Mouse (Mus musculus) Patski (cell line): Measurements from ENCODE around the gene Canx. TPM values are rescaled to one million over a fixed set of nuclear protein-coding genes. Genes with fewer than 3 reads are reported as not detected.

ENCODE experiments used
- ATAC-seq: fragments of 100-300 bp; one replicate; pipeline ENCODE4 v1.8.0; 2021
- CTCF ChIA-PET: fragments of 350-600 bp; sonication (Branson Sonifier 250); formaldehyde crosslinking; loops from one replicate; lab custom pipeline; 2022; ENCODE audit warnings: inconsistent platforms; lab: Charles Lee
- POLR2A ChIA-PET: fragments of 350-600 bp; sonication (Branson Sonifier 250); formaldehyde crosslinking; loops from one replicate; lab custom pipeline; 2022; ENCODE audit warnings: antibody characterized with exemption, inconsistent platforms; lab: Charles Lee
- DNase-seq: peaks from one replicate; pipeline ENCODE4 v3.0.0-alpha.2; 2011; ENCODE audit warnings: low read depth, low spot score
- H3K27me3 ChIP-seq: fragments of 371-371 bp; one replicate; pipeline ENCODE4 v1.5.1; 2021
- CTCF ChIP-seq: fragments of 100-300 bp; IDR thresholded peaks from one replicate; pipeline ENCODE4 v1.5.1; 2021
- in situ Hi-C: fragments of 300-500 bp; cut with MboI; formaldehyde crosslinking; loops from 3 replicates; pipeline ENCODE4 v1.11.1; 2018; ENCODE audit warnings: low pct_unique_long_range_greater_than_20kb, mixed read lengths
- polyA plus RNA-seq: library from polyadenylated mRNA; unstranded; gene quantifications from one replicate; pipeline ENCODE4 v1.2.3, GENCODE M21; 2021

Canx gene
- polyA plus RNA-seq, 1 experiment from 2014 or later, result 801 TPM

GRCm38 (mm10) chr11:50336891-50337290 is 11.4 kb upstream of the Canx start:
- CTCF ChIA-PET, result no interaction called here
- TF ChIP-seq CTCF, result no peak
- DNase-seq (no peak), ATAC-seq (no peak)
- POLR2A ChIA-PET, result interaction anchor here (1.0 kb wide), 1 partner anchor 41 kb away, joined by 3 read pairs; no protein-coding TSS in a partner anchor
- in situ Hi-C loops, result no loop called here
- H3K27me3 ChIP-seq, result no peaks in the 10 kb centered on the region

GRCm38 (mm10) chr11:50336126-50336525 is 10.7 kb upstream of the Canx start:
- ATAC-seq (no peak), DNase-seq (no peak)
- no peaks in the 10 kb centered on the region for H3K27me3 ChIP-seq
- TF ChIP-seq CTCF, result no peak
- in situ Hi-C loops, result no loop called here
- POLR2A ChIA-PET, result interaction anchor here (0.9 to 1.4 kb wide), 2 partner anchors 10 to 44 kb away, joined by 3 to 4 read pairs; partner anchors contain the start of gene Maml1
- CTCF ChIA-PET, result interaction anchor here (0.9 to 2.7 kb wide), 4 partner anchors 9 to 29 kb away, joined by 3 to 12 read pairs (median 6); partner anchors contain the start of gene Cby3

GRCm38 (mm10) chr11:50333181-50333580 is 7.7 kb upstream of the Canx start:
- DNase-seq (no peak), ATAC-seq (no peak)
- CTCF ChIA-PET, result interaction anchor here (1.2 to 2.2 kb wide), 3 partner anchors 11 to 22 kb away, joined by 3 to 7 read pairs (median 3); no protein-coding TSS in a partner anchor
- TF ChIP-seq CTCF, result no peak
- POLR2A ChIA-PET, result interaction anchor here (0.6 kb wide), 1 partner anchor 557 kb away, joined by 3 read pairs; no protein-coding TSS in a partner anchor
- in situ Hi-C loops, result no loop called here
- no peaks in the 10 kb centered on the region for H3K27me3 ChIP-seq

- CTCF ChIA-PET, result interaction anchor here (0.7 to 1.3 kb wide), 3 partner anchors 14 to 23 kb away, joined by 3 read pairs; no protein-coding TSS in a partner anchor
- POLR2A ChIA-PET, result no interaction called here
- DNase-seq (no peak), ATAC-seq (no peak)
- in situ Hi-C loops, result loop anchor here (5.0 kb wide), 1 partner anchor 38 kb away; no protein-coding TSS in a partner anchor
- no peaks in the 10 kb centered on the region for H3K27me3 ChIP-seq
- TF ChIP-seq CTCF, result no peak
Observed at GRCm38 (mm10) chr11:50329378-50329777, 3.9 kb upstream of the Canx start.

- ChIA-PET CTCF (interaction anchor here (1.0 to 2.1 kb wide), 3 partner anchors 12 to 36 kb away, joined by 3 to 8 read pairs (median 4); partner anchors contain the start of gene Cby3), POLR2A (interaction anchor here (2.2 kb wide), 1 partner anchor 15 kb away, joined by 8 read pairs; no protein-coding TSS in a partner anchor)
- DNase-seq, result no peak
- no peak for ATAC-seq
- no peak for TF ChIP-seq CTCF
- in situ Hi-C loops, result loop anchor here (5.0 kb wide), 1 partner anchor 39 kb away; no protein-coding TSS in a partner anchor
- no peaks in the 10 kb centered on the region for H3K27me3 ChIP-seq
Observed at GRCm38 (mm10) chr11:50328075-50328625, 2.7 kb upstream of the Canx start.

- ATAC-seq (no peak), DNase-seq (no peak)
- H3K27me3 ChIP-seq, result no peaks in the 10 kb centered on the region
- in situ Hi-C loops, result loop anchor here (5.0 kb wide), 1 partner anchor 41 kb away; no protein-coding TSS in a partner anchor
- ChIA-PET CTCF (interaction anchor here (0.9 to 2.1 kb wide), 3 partner anchors 9 to 38 kb away, joined by 3 to 8 read pairs (median 3); no protein-coding TSS in a partner anchor), POLR2A (interaction anchor here (1.0 to 2.2 kb wide), 2 partner anchors 9 to 17 kb away, joined by 3 to 8 read pairs; no protein-coding TSS in a partner anchor)
- TF ChIP-seq CTCF, result no peak
Observed at GRCm38 (mm10) chr11:50326302-50326966, 961 bp upstream of the Canx start.

GRCm38 (mm10) chr11:50324751-50325471 is 562 bp downstream of the Canx start:
- DNase-seq (peak; percentile 12), ATAC-seq (peak; percentile 10)
- ChIA-PET CTCF (no interaction called here), POLR2A (no interaction called here)
- H3K27me3 ChIP-seq, result no peaks in the 10 kb centered on the region
- TF ChIP-seq CTCF, result no peak
- in situ Hi-C loops, result loop anchor here (5.0 kb wide), 1 partner anchor 42 kb away; no protein-coding TSS in a partner anchor

GRCm38 (mm10) chr11:50323843-50324242 is 1.6 kb downstream of the Canx start:
- no peak for DNase-seq
- H3K27me3 ChIP-seq, result no peaks in the 10 kb centered on the region

GRCm38 (mm10) chr11:50322345-50322744 is 3.1 kb downstream of the Canx start:
- POLR2A ChIA-PET, result no interaction called here
- in situ Hi-C loops, result no loop called here

More at GRCm38 (mm10) chr11:50323843-50324242, 1.6 kb downstream of the Canx start:
- TF ChIP-seq CTCF, result no peak
- CTCF ChIA-PET, result interaction anchor here (0.6 to 1.0 kb wide), 3 partner anchors 10 to 98 kb away, joined by 3 read pairs; partner anchors contain the start of gene Maml1
- ATAC-seq, result no peak
- in situ Hi-C loops, result no loop called here
- POLR2A ChIA-PET, result interaction anchor here (1.0 kb wide), 1 partner anchor 53 kb away, joined by 3 read pairs; the partner anchor contains the start of gene Hnrnph1

More at GRCm38 (mm10) chr11:50322345-50322744, 3.1 kb downstream of the Canx start:
- TF ChIP-seq CTCF, result no peak
- no peaks in the 10 kb centered on the region for H3K27me3 ChIP-seq
- CTCF ChIA-PET, result no interaction called here
- no peak for ATAC-seq
- no peak for DNase-seq
